Mouse (Mus musculus) bone marrow, adult 2 months (tissue): ENCODE measurements around the gene Itga6.

Experiments used
- CTCF ChIP-seq: fragments of 200-500 bp; IDR thresholded peaks from 2 replicates; pipeline ENCODE4 v1.5.1; 2011; ENCODE audit warnings: low read length, control low read depth; ENCODE audit not compliant: control insufficient read depth, insufficient read depth
- POLR2A ChIP-seq: fragments of 200-500 bp; IDR thresholded peaks from 2 replicates; pipeline ENCODE4 v1.6.1; 2011; ENCODE audit warnings: low read depth, mild to moderate bottlenecking, control low read depth, low read length, borderline replicate concordance; ENCODE audit not compliant: control insufficient read depth

DNA sequence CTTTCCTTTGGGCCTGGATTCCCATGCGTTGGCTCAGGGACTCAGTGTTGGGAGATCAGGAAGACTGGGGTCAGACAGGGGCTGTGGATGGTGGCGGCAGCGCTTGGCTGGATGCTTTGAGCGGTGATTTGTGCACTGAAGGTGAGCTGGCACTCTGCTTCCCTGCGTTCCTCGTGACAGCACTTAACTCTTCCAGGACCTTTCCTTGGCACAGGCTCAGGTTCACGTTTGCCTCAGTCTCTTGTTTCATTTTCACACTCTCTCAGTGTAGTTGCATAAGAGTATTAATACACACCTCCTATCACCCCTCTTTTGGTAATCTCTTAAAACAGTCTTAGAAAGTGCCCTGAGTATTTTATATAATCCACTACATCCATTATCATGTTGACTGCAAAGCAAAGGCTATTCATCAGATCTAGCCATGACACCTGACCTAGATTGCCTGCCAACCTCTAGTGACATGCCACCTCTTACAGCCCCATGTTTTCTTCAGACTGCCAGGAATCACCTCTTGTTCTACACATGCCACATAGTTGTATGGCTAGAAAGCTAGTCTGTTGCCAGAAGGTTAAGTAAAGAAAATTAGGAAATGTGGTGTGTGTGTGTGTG lies 147.4 kb downstream of the Itga6 start:
- TF ChIP-seq POLR2A, result no peak
- no peak for TF ChIP-seq CTCF
